Mouse (Mus musculus): Measurements from ENCODE around the gene Atp5mpl.

Gene Atp5mpl

GRCm38 (mm10) chr12:111966683-111967173, at the start of gene Atp5mpl:
TSS of gene Atp5mpl (minus strand) at chr12:111966977.
- peak; percentile 98 for DNase-seq (ENCODE audit: extremely low spot score)

- DNase-seq (ENCODE audit: extremely low spot score), result no peak
Measured at GRCm38 (mm10) chr12:112016346-112016745, 49.6 kb upstream of the Atp5mpl start.

- no peak for DNase-seq (ENCODE audit: extremely low spot score)
Measured at GRCm38 (mm10) chr12:112013271-112013801, 46.6 kb upstream of the Atp5mpl start.

- DNase-seq (ENCODE audit: extremely low spot score), result peak; percentile 80
Measured at GRCm38 (mm10) chr12:112012511-112013270, 45.9 kb upstream of the Atp5mpl start.

- DNase-seq (ENCODE audit: extremely low spot score), result peak; percentile 67
Measured at GRCm38 (mm10) chr12:112001223-112001622, 34.4 kb upstream of the Atp5mpl start.

- no peak for DNase-seq (ENCODE audit: extremely low spot score)
Measured at GRCm38 (mm10) chr12:111999735-112000134, 33.0 kb upstream of the Atp5mpl start.

GRCm38 (mm10) chr12:111995161-111995560, 28.4 kb upstream of the Atp5mpl start:
- DNase-seq (ENCODE audit: extremely low spot score), result no peak

GRCm38 (mm10) chr12:111992626-111993025, 25.8 kb upstream of the Atp5mpl start:
- no peak for DNase-seq (ENCODE audit: extremely low spot score)

- no peak for DNase-seq (ENCODE audit: extremely low spot score)
Measured at GRCm38 (mm10) chr12:111986756-111987155, 20.0 kb upstream of the Atp5mpl start.

- no peak for DNase-seq (ENCODE audit: extremely low spot score)
Measured at GRCm38 (mm10) chr12:111983165-111983564, 16.4 kb upstream of the Atp5mpl start.

GRCm38 (mm10) chr12:111981831-111982230, 15.1 kb upstream of the Atp5mpl start:
- no peak for DNase-seq (ENCODE audit: extremely low spot score)

GRCm38 (mm10) chr12:111980887-111981367, 14.2 kb upstream of the Atp5mpl start, which contains the start of gene Rd3l:
TSS of gene Rd3l (minus strand) at chr12:111981317.
- no peak for DNase-seq (ENCODE audit: extremely low spot score)

- DNase-seq (ENCODE audit: extremely low spot score), result no peak
Measured at GRCm38 (mm10) chr12:111978274-111978673, 11.5 kb upstream of the Atp5mpl start.

GRCm38 (mm10) chr12:111977138-111977537, 10.4 kb upstream of the Atp5mpl start:
- no peak for DNase-seq (ENCODE audit: extremely low spot score)

- no peak for DNase-seq (ENCODE audit: extremely low spot score)
Measured at GRCm38 (mm10) chr12:111974578-111974977, 7.8 kb upstream of the Atp5mpl start.

- DNase-seq (ENCODE audit: extremely low spot score), result no peak
Measured at GRCm38 (mm10) chr12:111972504-111972903, 5.7 kb upstream of the Atp5mpl start.

GRCm38 (mm10) chr12:111971231-111971686, 4.5 kb upstream of the Atp5mpl start, which contains the start of gene Tdrd9:
TSS of gene Tdrd9 (plus strand) at chr12:111971559.
- DNase-seq (ENCODE audit: extremely low spot score), result no peak

GRCm38 (mm10) chr12:111970085-111970484, 3.3 kb upstream of the Atp5mpl start:
- no peak for DNase-seq (ENCODE audit: extremely low spot score)

GRCm38 (mm10) chr12:111963339-111963738, 3.4 kb downstream of the Atp5mpl start:
- no peak for DNase-seq (ENCODE audit: extremely low spot score)

GRCm38 (mm10) chr12:111958101-111958865, 8.5 kb downstream of the Atp5mpl start:
- peak; percentile 61 for DNase-seq (ENCODE audit: extremely low spot score)

GRCm38 (mm10) chr12:111956173-111956572, 10.6 kb downstream of the Atp5mpl start:
- no peak for DNase-seq (ENCODE audit: extremely low spot score)

- no peak for DNase-seq (ENCODE audit: extremely low spot score)
Measured at GRCm38 (mm10) chr12:111951701-111952100, 15.1 kb downstream of the Atp5mpl start.

Measured in embryo, embryonic 9.5 days (tissue).